Mouse (Mus musculus) stomach, embryonic 15.5 days (tissue): ENCODE results near the gene Manba. TPM values are rescaled to one million over a fixed set of nuclear protein-coding genes. Genes with fewer than 3 reads are reported as not detected.

ENCODE experiments used
- ATAC-seq: fragments of 200-750 bp; cut with Nextera tagmentation; 2 replicates; pipeline ENCODE4 v1.8.0; 2017; ENCODE audit warnings: low read depth, moderate number of reproducible peaks, moderate TSS enrichment; ENCODE audit not compliant: insufficient read depth, low FRiP score
- H3K27ac ChIP-seq: fragments of 300-500 bp; sonication (generic); 2 replicates; pipeline ENCODE4 v1.5.1; 2015; ENCODE audit warnings: mild to moderate bottlenecking, inconsistent platforms
- H3K27me3 ChIP-seq: fragments of 300-500 bp; sonication (generic); replicated peaks from 2 replicates; pipeline ENCODE4 v1.6.1; 2015; ENCODE audit warnings: inconsistent platforms
- H3K36me3 ChIP-seq: fragments of 300-500 bp; sonication (generic); 2 replicates; pipeline ENCODE4 v1.6.1; 2015; ENCODE audit warnings: inconsistent platforms
- H3K4me1 ChIP-seq: fragments of 300-500 bp; sonication (generic); 2 replicates; pipeline ENCODE4 v1.6.1; 2015; ENCODE audit warnings: inconsistent platforms
- H3K4me2 ChIP-seq: fragments of 300-500 bp; sonication (generic); 2 replicates; pipeline ENCODE4 v1.6.1; 2015; ENCODE audit warnings: mild to moderate bottlenecking, inconsistent platforms
- H3K4me3 ChIP-seq: fragments of 300-500 bp; sonication (generic); replicated peaks from 2 replicates; pipeline ENCODE4 v1.5.1; 2015; ENCODE audit warnings: inconsistent platforms
- H3K9ac ChIP-seq: fragments of 300-500 bp; sonication (generic); 2 replicates; pipeline ENCODE4 v1.6.1; 2015; ENCODE audit warnings: inconsistent platforms
- H3K9me3 ChIP-seq: fragments of 300-500 bp; sonication (generic); 2 replicates; pipeline ENCODE4 v1.6.1; 2016; ENCODE audit warnings: inconsistent platforms
- WGBS: fragments of 180-500 bp; shearing (Covaris S2); methylation state at CpG from one replicate; pipeline ENCODE4 v1.1.7; 2015; 5-methylcytosine and 5-hydroxymethylcytosine counted together
- polyA plus RNA-seq: library from polyadenylated mRNA; unstranded; fragments of >200 nt; fragmentation: Nextera tagmentation; extraction: Ambion mirVana; gene quantifications from 2 replicates; pipeline ENCODE4 v1.2.1, GENCODE M21; 2015

Gene Manba
- polyA plus RNA-seq, 1 experiment from 2014 or later: 13.5 TPM

DNA sequence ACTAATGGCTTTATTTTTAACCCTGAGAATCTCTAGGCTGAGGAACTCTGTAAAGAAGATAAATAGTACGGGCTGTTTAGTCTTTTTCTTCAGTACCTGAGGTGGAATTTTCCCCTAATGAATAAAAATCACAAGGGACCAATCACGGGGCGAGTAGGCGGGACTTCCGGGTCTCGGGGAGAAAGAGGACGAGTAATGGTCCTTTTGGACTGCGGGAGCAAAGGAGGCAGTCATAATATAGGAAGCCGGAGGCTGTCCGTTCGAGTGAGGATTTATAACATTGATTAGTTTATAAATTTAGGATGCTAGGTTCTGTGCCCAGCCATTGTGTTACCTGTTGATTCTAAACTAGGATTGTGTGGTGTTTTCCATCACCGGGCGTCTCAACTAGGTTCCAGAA is 86.1 kb downstream of the Manba start:
- Histone ChIP-seq H3K4me1 (0 out of 2 replicates have a peak, but pooled peaks cover 10% of the 10 kb centered on the region), H3K9me3 (no peaks in the 10 kb centered on the region), H3K27me3 (no peaks in the 10 kb centered on the region), H3K36me3 (no peaks in the 10 kb centered on the region), H3K4me2 (no peak overlapping the region; the same call in 1 of the 2 replicates), H3K9ac (no peak overlapping the region), H3K27ac (no peak overlapping the region), H3K4me3 (no peak overlapping the region)
- no peak for ATAC-seq
- WGBS: 65% methylated on average over 13 of the region's 13 CpGs

DNA sequence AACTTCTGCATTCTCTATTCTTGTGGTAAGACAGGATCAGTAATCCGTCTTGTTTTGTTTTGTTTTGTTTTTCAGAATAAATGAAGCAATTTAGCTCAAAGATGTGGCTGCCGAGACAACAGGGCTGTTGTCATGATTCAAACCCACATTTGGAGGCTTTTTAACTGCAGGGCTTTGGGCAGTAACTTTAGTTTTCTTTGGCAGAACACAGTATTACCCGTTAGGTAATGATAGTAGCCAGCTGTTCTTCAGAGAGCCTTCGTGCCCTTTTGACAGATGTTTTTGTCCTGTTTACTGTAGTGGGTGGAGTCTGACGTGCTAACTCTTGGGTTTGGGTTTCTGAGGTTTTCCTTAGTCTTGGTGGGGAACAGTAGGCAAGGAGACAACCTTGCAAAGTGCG is 87.6 kb downstream of the Manba start:
- no peaks in the 10 kb centered on the region for H3K36me3 ChIP-seq
- H3K27ac ChIP-seq: no peak overlapping the region
- no peaks in the 10 kb centered on the region for H3K27me3 ChIP-seq
- no peak overlapping the region for H3K4me3 ChIP-seq
- no peak overlapping the region for H3K9ac ChIP-seq
- WGBS: 33% methylated on average over 6 of the region's 6 CpGs
- 0 out of 2 replicates have a peak overlapping the region, but pooled peaks have one; percentile 13 for H3K4me2 ChIP-seq
- H3K9me3 ChIP-seq: no peaks in the 10 kb centered on the region
- ATAC-seq: no peak
- 0 out of 2 replicates have a peak, but pooled peaks cover 10% of the 10 kb centered on the region for H3K4me1 ChIP-seq

GRCm38 (mm10) chr3:135575126-135575525 is 89.7 kb downstream of the Manba start:
- H3K4me1 ChIP-seq: 0 out of 2 replicates have a peak, but pooled peaks cover 10% of the 10 kb centered on the region
- no peak overlapping the region for H3K27ac ChIP-seq
- no peak overlapping the region for H3K9ac ChIP-seq
- H3K4me3 ChIP-seq: no peak overlapping the region
- ATAC-seq: no peak
- H3K36me3 ChIP-seq: no peaks in the 10 kb centered on the region
- H3K4me2 ChIP-seq: no peak overlapping the region
- H3K27me3 ChIP-seq: no peaks in the 10 kb centered on the region
- 64% methylated on average over 3 of the region's 3 CpGs for WGBS
- H3K9me3 ChIP-seq: no peaks in the 10 kb centered on the region

GRCm38 (mm10) chr3:135578588-135579140 is 93.3 kb downstream of the Manba start:
- no peaks in the 10 kb centered on the region for H3K36me3 ChIP-seq
- H3K27me3 ChIP-seq: no peaks in the 10 kb centered on the region
- no peak overlapping the region for H3K27ac ChIP-seq
- no peak overlapping the region for H3K9ac ChIP-seq
- no peak for ATAC-seq
- H3K4me3 ChIP-seq: no peak overlapping the region
- 0 out of 2 replicates have a peak, but pooled peaks cover 10% of the 10 kb centered on the region for H3K4me1 ChIP-seq
- H3K4me2 ChIP-seq: no peak overlapping the region
- H3K9me3 ChIP-seq: no peaks in the 10 kb centered on the region
- WGBS: 59% methylated on average over 5 of the region's 5 CpGs

DNA sequence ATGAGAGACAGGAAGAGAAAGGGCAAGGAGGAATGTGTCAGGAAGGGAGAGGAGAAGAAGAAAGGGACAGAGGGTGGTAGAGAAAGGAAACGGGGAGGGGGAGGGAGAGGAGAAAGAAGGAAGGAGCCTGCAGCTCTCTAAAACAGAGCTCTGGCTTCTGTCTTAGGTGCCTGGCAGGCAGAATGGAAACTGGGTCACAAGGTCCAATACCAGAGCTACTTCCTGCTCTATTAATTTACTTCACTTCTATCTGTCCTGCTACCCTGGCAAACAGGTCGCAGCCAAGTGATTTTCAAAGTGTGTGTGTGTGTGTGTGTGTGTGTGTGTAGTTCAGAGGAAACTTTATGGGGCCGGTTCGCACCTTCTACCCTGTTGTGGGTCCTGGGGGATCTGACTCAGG is 93.8 kb downstream of the Manba start:
- H3K27ac ChIP-seq: no peak overlapping the region
- peak; percentile 14; the same call in 1 of the 2 replicates for ATAC-seq
- no peak overlapping the region for H3K4me3 ChIP-seq
- 36% methylated on average over 4 of the region's 4 CpGs for WGBS
- 0 out of 2 replicates have a peak, but pooled peaks cover 7% of the 10 kb centered on the region for H3K4me1 ChIP-seq
- H3K4me2 ChIP-seq: no peak overlapping the region
- H3K9me3 ChIP-seq: no peaks in the 10 kb centered on the region
- H3K27me3 ChIP-seq: no peaks in the 10 kb centered on the region
- H3K36me3 ChIP-seq: 0 out of 2 replicates have a peak, but pooled peaks cover under 1% of the 10 kb centered on the region
- H3K9ac ChIP-seq: no peak overlapping the region

DNA sequence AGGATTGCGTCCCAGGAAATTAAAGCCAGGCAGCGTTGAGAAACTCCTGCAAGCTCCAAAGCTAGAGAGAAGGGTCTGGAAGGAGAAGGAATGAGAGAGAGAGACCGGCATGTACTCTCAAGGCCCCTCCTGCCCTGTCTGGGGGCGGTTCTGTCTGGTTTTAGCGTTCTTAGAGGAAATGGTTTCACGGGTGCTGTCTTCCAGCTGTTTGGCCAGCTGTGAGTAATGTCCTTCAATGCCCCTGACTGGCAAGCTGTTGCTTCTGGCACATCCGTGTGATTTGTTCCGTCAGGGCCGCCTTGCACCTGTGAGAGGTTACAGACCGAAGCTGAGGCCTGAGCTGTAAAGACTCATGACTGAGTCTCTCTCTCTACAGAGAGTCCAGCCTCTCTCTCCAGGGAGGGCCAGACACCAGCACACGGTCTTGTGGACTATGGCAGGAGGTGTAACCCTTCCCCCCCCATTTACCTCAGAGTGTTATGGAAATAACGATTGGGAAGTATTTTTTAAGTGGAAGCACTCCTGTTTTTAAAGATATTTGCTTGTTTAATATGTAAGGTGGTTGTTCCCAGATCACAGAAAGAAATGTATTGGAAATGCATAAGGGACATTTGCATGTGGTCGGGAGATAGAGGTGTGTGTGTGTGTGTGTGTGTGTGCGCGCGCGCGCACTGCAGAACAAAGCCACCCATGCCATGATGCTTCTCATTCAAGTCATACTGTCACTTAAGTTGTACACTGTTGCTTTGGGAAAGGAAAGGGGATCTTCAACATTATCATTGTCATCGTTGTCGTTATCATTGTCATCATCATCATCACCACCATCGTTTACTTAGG is 95.2 kb downstream of the Manba start:
- Histone ChIP-seq H3K27me3 (no peaks in the 10 kb centered on the region), H3K4me3 (no peak overlapping the region), H3K4me1 (0 out of 2 replicates have a peak, but pooled peaks cover 7% of the 10 kb centered on the region), H3K9ac (no peak overlapping the region), H3K27ac (no peak overlapping the region), H3K4me2 (no peak overlapping the region), H3K36me3 (peaks cover 12% of the 10 kb centered on the region), H3K9me3 (no peaks in the 10 kb centered on the region)
- no peak; the same call in 1 of the 2 replicates for ATAC-seq
- whole genome bisulfite sequencing: 64% methylated on average over 21 of the region's 21 CpGs

DNA sequence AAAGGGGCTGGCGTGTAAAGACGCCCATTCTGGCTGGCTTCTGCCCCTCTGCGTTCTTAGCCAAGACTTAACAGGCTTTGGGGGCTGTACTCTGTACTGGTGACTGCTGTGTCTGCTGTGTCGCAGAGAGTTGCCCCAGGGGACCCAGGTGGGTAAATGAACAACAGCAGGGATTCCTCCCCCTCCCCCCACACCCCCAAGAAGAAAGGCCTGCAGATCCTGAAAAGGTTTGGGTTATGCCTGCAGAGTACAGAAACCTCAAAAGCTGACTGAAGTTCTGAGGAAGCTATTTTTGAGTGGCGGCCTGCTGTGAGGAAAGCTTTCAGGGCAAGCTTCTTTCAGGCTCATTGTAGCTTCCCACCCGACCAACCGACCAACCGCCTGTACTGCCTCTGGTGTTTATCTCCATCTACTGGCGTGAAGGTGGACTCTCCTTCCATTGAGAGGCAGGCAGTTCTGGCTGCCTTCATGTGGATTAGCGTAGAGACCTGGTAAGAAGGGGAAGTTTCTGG is 96.3 kb downstream of the Manba start:
- Histone ChIP-seq H3K4me2 (no peak overlapping the region), H3K9me3 (no peaks in the 10 kb centered on the region), H3K9ac (no peak overlapping the region), H3K4me3 (no peak overlapping the region), H3K27ac (no peak overlapping the region), H3K27me3 (no peaks in the 10 kb centered on the region), H3K4me1 (0 out of 2 replicates have a peak, but pooled peaks cover 7% of the 10 kb centered on the region), H3K36me3 (peaks cover 14% of the 10 kb centered on the region)
- ATAC-seq: no peak
- 34% methylated on average over 10 of the region's 10 CpGs for WGBS

GRCm38 (mm10) chr3:135582246-135582645 is 96.8 kb downstream of the Manba start:
- H3K27ac ChIP-seq: no peak overlapping the region
- H3K4me3 ChIP-seq: no peak overlapping the region
- H3K9ac ChIP-seq: no peak overlapping the region
- no peaks in the 10 kb centered on the region for H3K9me3 ChIP-seq
- ATAC-seq: no peak
- H3K27me3 ChIP-seq: no peaks in the 10 kb centered on the region
- no peak overlapping the region for H3K4me2 ChIP-seq
- 0 out of 2 replicates have a peak, but pooled peaks cover 7% of the 10 kb centered on the region for H3K4me1 ChIP-seq
- peaks cover 14% of the 10 kb centered on the region for H3K36me3 ChIP-seq
- 87% methylated on average over 7 of the region's 7 CpGs for WGBS

GRCm38 (mm10) chr3:135585482-135585881 is 100.1 kb downstream of the Manba start:
- 56% methylated on average over 6 of the region's 6 CpGs for WGBS
- peaks cover 35% of the 10 kb centered on the region for H3K36me3 ChIP-seq

DNA sequence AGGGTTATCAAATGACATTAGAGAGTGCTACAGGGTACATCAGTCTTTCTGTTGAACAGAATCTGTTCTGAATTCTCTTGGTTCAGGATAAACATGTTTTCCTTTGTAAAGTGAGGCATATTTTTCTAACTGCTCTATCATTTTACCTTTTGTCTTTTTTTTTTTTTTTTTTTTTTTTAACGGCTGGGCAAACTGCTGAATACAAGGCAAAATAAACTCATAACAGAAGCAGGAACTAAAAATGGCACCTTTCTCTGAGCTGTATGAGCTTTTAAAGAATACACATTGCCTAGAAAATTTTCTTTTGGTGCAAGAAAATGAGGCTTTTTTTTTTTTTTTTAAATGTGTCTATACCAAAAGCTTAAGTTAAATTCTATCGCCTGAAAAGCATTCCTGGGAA is 100.6 kb downstream of the Manba start:
- no peak for ATAC-seq
- 81% methylated on average over 2 of the region's 2 CpGs for WGBS

More at GRCm38 (mm10) chr3:135585482-135585881, 100.1 kb downstream of the Manba start:
- no peak overlapping the region for H3K9ac ChIP-seq
- H3K4me2 ChIP-seq: no peak overlapping the region
- H3K27me3 ChIP-seq: no peaks in the 10 kb centered on the region
- H3K9me3 ChIP-seq: no peaks in the 10 kb centered on the region
- H3K4me3 ChIP-seq: no peak overlapping the region
- ATAC-seq: peak; percentile 78
- H3K27ac ChIP-seq: no peak overlapping the region
- H3K4me1 ChIP-seq: 0 out of 2 replicates have a peak, but pooled peaks cover 4% of the 10 kb centered on the region

GRCm38 (mm10) chr3:135586471-135586880 is 101.1 kb downstream of the Manba start:
- Histone ChIP-seq H3K27me3 (no peaks in the 10 kb centered on the region), H3K36me3 (peaks cover 38% of the 10 kb centered on the region), H3K27ac (no peak overlapping the region), H3K9ac (no peak overlapping the region), H3K4me1 (0 out of 2 replicates have a peak, but pooled peaks cover 7% of the 10 kb centered on the region), H3K4me3 (no peak overlapping the region), H3K9me3 (no peaks in the 10 kb centered on the region), H3K4me2 (no peak overlapping the region)
- ATAC-seq: peak; percentile 28; the same call in 1 of the 2 replicates
- 78% methylated on average over 4 of the region's 4 CpGs for WGBS

More for the DNA sequence above, 100.6 kb downstream of the Manba start:
- no peak overlapping the region for H3K9ac ChIP-seq
- 0 out of 2 replicates have a peak, but pooled peaks cover 3% of the 10 kb centered on the region for H3K4me1 ChIP-seq
- no peak overlapping the region for H3K4me2 ChIP-seq
- H3K4me3 ChIP-seq: no peak overlapping the region
- H3K27me3 ChIP-seq: no peaks in the 10 kb centered on the region
- H3K27ac ChIP-seq: no peak overlapping the region
- no peaks in the 10 kb centered on the region for H3K9me3 ChIP-seq
- H3K36me3 ChIP-seq: peaks cover 36% of the 10 kb centered on the region

GRCm38 (mm10) chr3:135590471-135590870 is 105.1 kb downstream of the Manba start:
- Histone ChIP-seq H3K4me2 (no peak overlapping the region), H3K27ac (no peak overlapping the region), H3K9me3 (no peaks in the 10 kb centered on the region), H3K27me3 (no peaks in the 10 kb centered on the region), H3K4me3 (no peak overlapping the region), H3K4me1 (peaks cover 14% of the 10 kb centered on the region), H3K36me3 (peaks cover 44% of the 10 kb centered on the region), H3K9ac (no peak overlapping the region)
- ATAC-seq: no peak
- 59% methylated on average over 4 of the region's 4 CpGs for WGBS
